Mouse (Mus musculus) 3134 (cell line): ENCODE data around the gene Ndufa4l2.

Experiments used
- DNase-seq: peaks from one replicate; pipeline ENCODE4 v3.0.0-alpha.2; 2011; ENCODE audit warnings: low spot score; ENCODE audit not compliant: insufficient read length; ENCODE audit errors: extremely low read depth

Ndufa4l2 gene

GRCm38 (mm10) chr10:127514764-127515163 is at the start of gene Ndufa4l2:
Gene Ndufa4l2, plus strand, starts transcription at chr10:127514967.
- DNase-seq, result no peak

- no peak for DNase-seq
Measured at GRCm38 (mm10) chr10:127471281-127471988, 43.3 kb upstream of the Ndufa4l2 start.

DNA sequence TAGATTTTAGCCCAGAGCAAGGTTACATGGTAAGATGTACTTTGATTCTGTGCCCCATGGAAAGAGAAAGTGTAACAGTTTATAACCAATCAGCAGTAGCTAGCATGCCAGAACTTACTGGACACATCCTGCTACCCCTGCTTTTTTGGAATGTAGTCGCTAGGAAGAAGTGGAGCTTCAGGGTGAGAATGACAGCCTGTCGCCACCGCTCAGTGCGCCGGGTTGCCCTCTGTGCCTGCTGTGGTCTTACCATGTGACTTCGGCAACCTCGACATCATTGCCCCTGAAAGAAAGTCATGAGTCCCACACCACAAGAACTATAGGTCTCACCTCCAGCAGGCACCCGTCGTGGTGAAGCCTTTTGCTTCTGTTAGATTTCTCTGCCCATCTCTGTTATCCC is 42.0 kb upstream of the Ndufa4l2 start:
- DNase-seq, result no peak

- DNase-seq, result no peak
Measured at GRCm38 (mm10) chr10:127475175-127475574, 39.6 kb upstream of the Ndufa4l2 start.

- DNase-seq, result no peak
Measured at GRCm38 (mm10) chr10:127476541-127476940, 38.2 kb upstream of the Ndufa4l2 start.

- DNase-seq, result no peak
Measured at GRCm38 (mm10) chr10:127477301-127477700, 37.5 kb upstream of the Ndufa4l2 start.

- no peak for DNase-seq
Measured at GRCm38 (mm10) chr10:127479131-127479530, 35.6 kb upstream of the Ndufa4l2 start.

GRCm38 (mm10) chr10:127480833-127481813 is 33.6 kb upstream of the Ndufa4l2 start:
- DNase-seq, result peak; percentile 81

GRCm38 (mm10) chr10:127485235-127485634 is 29.5 kb upstream of the Ndufa4l2 start:
- no peak for DNase-seq

- no peak for DNase-seq
Measured at GRCm38 (mm10) chr10:127488856-127489255, 25.9 kb upstream of the Ndufa4l2 start.

DNA sequence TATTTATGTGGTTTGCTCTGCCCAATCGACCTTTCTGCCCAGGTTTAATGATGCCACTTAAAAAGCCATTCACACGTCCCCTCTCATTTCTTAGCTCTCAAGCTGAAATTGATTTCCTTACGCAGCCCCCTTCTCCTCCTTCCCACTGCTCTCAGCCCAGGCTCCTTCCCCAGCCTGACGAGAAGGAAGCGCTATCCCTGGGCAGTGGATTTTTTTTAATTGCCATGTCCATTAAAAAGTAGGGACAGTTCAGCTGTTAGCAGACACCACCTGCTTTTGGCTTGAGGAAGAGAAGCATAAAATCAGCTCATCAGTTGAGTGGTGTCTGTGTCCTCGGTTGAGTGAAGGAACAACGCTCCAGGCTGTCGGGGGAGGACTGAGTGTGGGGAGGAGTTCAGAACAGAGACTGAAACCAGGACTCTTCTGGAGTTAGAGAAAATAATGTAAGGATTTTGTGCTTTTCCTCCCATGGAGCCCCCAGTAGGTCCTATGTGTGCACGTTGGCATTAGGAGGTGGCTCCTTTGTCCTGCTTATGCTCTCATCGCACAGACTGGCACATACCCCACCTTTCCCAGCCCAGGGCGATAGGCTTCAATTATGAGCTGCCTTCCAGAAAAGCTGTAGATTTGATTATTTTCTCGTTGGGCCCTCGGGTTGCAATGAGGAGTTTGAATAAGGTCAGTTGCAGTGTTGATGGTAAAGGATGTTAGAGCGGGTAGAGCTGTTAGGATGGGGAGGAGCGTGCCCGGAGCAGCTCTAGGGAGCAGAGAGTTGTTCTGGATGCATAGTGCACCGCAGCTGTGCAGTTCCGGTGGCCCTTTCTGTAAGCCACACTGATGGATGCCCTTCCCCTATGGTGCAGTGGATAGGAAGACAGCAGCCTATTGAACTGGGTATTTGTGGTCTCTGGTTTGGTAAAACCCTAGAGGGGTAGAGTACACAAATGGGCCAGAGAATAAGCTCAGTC is 24.3 kb upstream of the Ndufa4l2 start:
- DNase-seq, result no peak

DNA sequence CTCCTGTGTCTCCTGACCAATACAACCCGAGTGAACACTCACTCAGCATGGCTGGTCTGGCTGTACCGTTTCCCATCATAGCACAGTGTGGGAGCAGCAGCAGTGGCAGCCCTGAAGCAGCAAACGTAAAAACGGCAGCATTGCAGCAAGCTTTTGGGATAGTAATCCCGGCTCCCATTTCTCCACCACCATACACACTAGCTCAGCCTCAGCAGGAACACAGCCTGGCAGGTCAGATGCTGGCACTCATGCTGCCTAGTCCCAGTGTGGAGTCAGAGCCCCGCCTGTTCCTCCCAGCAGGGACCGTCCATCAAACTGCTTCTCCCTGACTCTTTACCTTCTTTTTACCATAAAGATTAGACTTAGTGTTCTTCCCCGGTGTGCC is 23.6 kb upstream of the Ndufa4l2 start:
- DNase-seq, result no peak

GRCm38 (mm10) chr10:127492118-127492517 is 22.6 kb upstream of the Ndufa4l2 start:
- DNase-seq, result no peak

DNA sequence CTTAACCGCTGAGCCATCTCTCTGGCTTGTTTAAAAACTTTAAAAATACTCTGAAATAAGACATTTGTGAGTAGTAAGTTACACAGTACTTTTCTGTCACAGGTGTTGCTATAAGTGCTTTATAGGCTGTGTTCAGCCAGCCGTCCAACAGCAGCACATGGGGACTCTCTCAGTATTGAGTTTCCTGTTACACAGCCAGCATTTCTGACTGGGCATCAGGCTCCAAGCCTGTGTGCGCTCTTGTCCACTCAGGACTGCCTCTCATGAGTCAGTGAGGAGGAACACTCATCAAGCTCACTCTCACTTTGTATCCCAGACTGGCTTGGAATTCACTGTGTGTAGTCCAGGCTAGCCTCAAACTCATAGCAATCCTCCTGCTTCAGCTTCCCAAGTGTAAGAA is 18.6 kb upstream of the Ndufa4l2 start:
- no peak for DNase-seq

- DNase-seq, result no peak
Measured at GRCm38 (mm10) chr10:127499516-127499915, 15.3 kb upstream of the Ndufa4l2 start.

DNA sequence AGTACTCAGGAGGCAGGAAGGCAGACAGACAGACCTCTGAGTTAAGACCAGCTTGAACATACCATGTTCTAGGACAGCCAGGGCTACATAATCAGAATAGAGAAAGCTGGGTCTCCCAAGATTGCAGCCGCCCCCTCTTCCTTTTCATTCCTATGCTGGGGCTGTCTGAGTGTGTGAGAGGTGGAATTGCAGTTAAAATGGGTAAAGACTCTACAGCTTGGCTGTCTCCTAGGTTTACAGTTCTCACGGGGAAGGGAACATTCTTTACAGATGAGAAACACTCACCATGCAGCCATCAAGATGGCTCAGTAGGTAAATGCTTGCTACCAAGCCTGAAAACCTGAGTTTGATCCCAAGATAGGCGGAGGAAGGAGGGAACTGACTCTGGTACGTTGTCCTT is 14.7 kb upstream of the Ndufa4l2 start:
- DNase-seq, result no peak

DNA sequence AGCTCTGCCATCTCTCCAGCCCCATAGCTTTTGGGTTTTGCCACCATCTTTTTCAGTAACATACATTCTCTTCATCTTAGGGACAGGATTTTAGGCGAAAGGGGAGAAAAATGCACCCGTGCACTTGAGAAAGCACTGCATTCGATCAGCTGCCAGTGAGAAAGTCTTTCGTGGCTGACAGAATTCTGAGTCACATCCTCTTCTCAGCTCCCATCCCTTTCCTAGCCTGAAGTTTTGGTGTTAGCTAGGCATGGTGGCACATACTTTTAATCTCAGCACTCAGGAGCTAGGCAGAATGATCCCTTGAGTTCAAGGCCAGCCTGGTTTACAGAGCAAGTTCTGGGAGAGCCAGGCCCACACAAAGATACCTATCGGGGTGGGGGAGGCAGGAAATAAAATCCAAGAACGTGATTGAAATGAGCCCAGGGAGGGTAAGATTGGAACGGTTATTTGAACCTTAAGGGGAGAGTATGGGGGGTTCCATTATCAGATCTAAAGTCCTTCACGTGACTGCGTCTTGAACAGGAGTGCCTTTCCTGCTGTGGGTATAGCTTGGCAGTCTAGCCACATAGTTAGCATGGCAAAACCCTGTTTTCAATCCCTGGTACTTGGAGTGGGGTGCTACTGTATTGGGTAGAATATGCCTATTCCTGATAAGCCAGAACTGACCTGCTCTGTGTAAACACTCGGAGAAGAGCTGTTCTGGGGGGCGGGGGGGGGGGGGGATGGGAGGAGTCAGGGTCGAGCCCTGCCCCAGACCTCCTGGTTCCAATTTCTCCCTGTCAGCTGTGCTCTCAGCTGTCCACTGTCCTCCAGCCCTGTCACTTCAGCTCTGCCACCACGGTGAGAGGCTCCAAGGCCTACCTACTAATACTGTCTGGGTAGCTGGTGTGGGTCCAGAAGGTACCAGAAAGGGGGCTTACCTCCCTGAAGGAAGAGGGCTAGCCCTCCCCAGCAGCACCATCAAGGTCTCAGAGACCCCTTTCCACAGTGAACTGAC is 13.6 kb upstream of the Ndufa4l2 start, which contains the start of gene Stac3:
TSS of gene Stac3 (plus strand) at position 793 of the 1,000 bp plus-strand sequence.
- no peak for DNase-seq

GRCm38 (mm10) chr10:127508239-127508638 is 6.5 kb upstream of the Ndufa4l2 start:
- peak; percentile 59 for DNase-seq
